Mouse (Mus musculus) stomach, embryonic 14.5 days (tissue): ENCODE data around the gene Sarm1. TPM values are rescaled to one million over a fixed set of nuclear protein-coding genes. Genes with fewer than 3 reads are reported as not detected.

Experiments
- ATAC-seq: fragments of 200-750 bp; cut with Nextera tagmentation; 2 replicates; pipeline ENCODE4 v1.8.0; 2017; ENCODE audit warnings: low read depth, moderate TSS enrichment; ENCODE audit not compliant: insufficient number of reproducible peaks, insufficient read depth, low FRiP score
- H3K27ac ChIP-seq: fragments of 300-500 bp; sonication (generic); 2 replicates; pipeline ENCODE4 v1.5.1; 2014; ENCODE audit warnings: mild to moderate bottlenecking, low read length, moderate library complexity, mixed read lengths
- H3K27me3 ChIP-seq: fragments of 300-500 bp; sonication (generic); 2 replicates; pipeline ENCODE4 v1.6.1; 2014; ENCODE audit warnings: low read length, control low read depth, mixed read lengths; ENCODE audit not compliant: control insufficient read depth, insufficient read depth
- H3K36me3 ChIP-seq: fragments of 300-500 bp; sonication (generic); 2 replicates; pipeline ENCODE4 v1.6.1; 2014; ENCODE audit warnings: mild to moderate bottlenecking, control low read depth, low read length, moderate library complexity, mixed read lengths; ENCODE audit not compliant: control insufficient read depth, insufficient read depth
- H3K4me1 ChIP-seq: fragments of 300-500 bp; sonication (generic); 2 replicates; pipeline ENCODE4 v1.6.1; 2014; ENCODE audit warnings: low read length, control low read depth, mixed read lengths; ENCODE audit not compliant: control insufficient read depth, insufficient read depth
- H3K4me2 ChIP-seq: fragments of 300-500 bp; sonication (generic); replicated peaks from 2 replicates; pipeline ENCODE4 v1.6.1; 2014; ENCODE audit warnings: low read depth, low read length, control low read depth
- H3K4me3 ChIP-seq: fragments of 300-500 bp; sonication (generic); 2 replicates; pipeline ENCODE4 v1.5.1; 2014; ENCODE audit warnings: low read depth, low read length, control low read depth
- H3K9ac ChIP-seq: fragments of 300-500 bp; sonication (generic); replicated peaks from 2 replicates; pipeline ENCODE4 v1.6.1; 2014; ENCODE audit warnings: low read depth, mild to moderate bottlenecking, control low read depth, low read length, moderate library complexity, mixed read lengths
- H3K9me3 ChIP-seq: fragments of 300-500 bp; sonication (generic); 2 replicates; pipeline ENCODE4 v1.6.1; 2016; ENCODE audit warnings: low read depth, low read length, control low read depth; ENCODE audit not compliant: control insufficient read depth
- WGBS: fragments of 180-500 bp; shearing (Covaris S2); extraction: QIAGEN DNeasy Blood & Tissue Kit; methylation state at CpG from one replicate; pipeline ENCODE4 v1.1.7; 2014; 5-methylcytosine and 5-hydroxymethylcytosine counted together
- polyA plus RNA-seq: library from polyadenylated mRNA; unstranded; fragments of >200 nt; fragmentation: Nextera tagmentation; extraction: Ambion mirVana; gene quantifications from 2 replicates; pipeline ENCODE4 v1.2.1, GENCODE M21; 2014

Sarm1 gene
- polyA plus RNA-seq, 1 experiment from 2014 or later = 3.6 TPM

- Histone ChIP-seq H3K36me3 (no peaks in the 10 kb centered on the region), H3K9me3 (no peaks in the 10 kb centered on the region), H3K4me2 (no peak overlapping the region), H3K27ac (no peak overlapping the region), H3K27me3 (no peaks in the 10 kb centered on the region), H3K9ac (no peak overlapping the region), H3K4me1 (no peaks in the 10 kb centered on the region), H3K4me3 (no peak overlapping the region)
- no peak for ATAC-seq
- WGBS = 65% methylated on average over 5 of the region's 5 CpGs
Measured at GRCm38 (mm10) chr11:78428309-78428708, 69.2 kb downstream of the Sarm1 start.

DNA sequence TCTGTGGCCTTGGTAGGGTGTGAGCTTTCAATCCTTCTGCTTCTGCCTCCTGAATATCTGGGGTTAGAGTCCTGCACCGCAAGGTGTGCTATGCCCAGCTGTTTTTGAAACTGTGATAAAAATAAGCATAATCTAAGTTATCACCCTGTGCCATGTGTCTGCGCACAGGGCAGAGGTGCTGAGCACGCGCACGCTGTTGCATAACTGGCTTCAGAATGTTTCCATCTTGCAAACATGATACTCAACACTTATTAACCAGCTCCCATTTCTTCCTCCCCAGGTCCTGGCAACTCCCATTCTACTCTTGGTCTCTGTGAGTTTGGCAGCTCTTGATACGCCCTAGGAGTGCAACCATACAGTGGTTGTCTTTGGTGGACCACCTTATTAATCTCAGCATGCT is 69.9 kb downstream of the Sarm1 start:
- no peak overlapping the region for H3K9ac ChIP-seq
- no peak overlapping the region for H3K4me3 ChIP-seq
- H3K36me3 ChIP-seq = no peaks in the 10 kb centered on the region
- 91% methylated on average over 6 of the region's 6 CpGs for WGBS
- no peaks in the 10 kb centered on the region for H3K4me1 ChIP-seq
- no peaks in the 10 kb centered on the region for H3K27me3 ChIP-seq
- H3K4me2 ChIP-seq = no peak overlapping the region
- no peak overlapping the region for H3K27ac ChIP-seq
- H3K9me3 ChIP-seq = no peaks in the 10 kb centered on the region
- no peak for ATAC-seq

- Histone ChIP-seq H3K9me3 (no peaks in the 10 kb centered on the region), H3K27me3 (no peaks in the 10 kb centered on the region), H3K36me3 (no peaks in the 10 kb centered on the region), H3K9ac (no peak overlapping the region), H3K4me3 (no peak overlapping the region), H3K4me2 (no peak overlapping the region), H3K27ac (no peak overlapping the region), H3K4me1 (no peaks in the 10 kb centered on the region)
- ATAC-seq = no peak
- WGBS = 74% methylated on average over 1 of the region's 1 CpGs
Measured at GRCm38 (mm10) chr11:78425572-78425971, 72.0 kb downstream of the Sarm1 start.

GRCm38 (mm10) chr11:78424352-78424751 is 73.2 kb downstream of the Sarm1 start:
- no peak for ATAC-seq
- no peak overlapping the region for H3K9ac ChIP-seq
- no peaks in the 10 kb centered on the region for H3K27me3 ChIP-seq
- H3K4me1 ChIP-seq = no peaks in the 10 kb centered on the region
- 75% methylated on average over 2 of the region's 2 CpGs for WGBS
- H3K4me2 ChIP-seq = no peak overlapping the region
- H3K27ac ChIP-seq = no peak overlapping the region
- no peaks in the 10 kb centered on the region for H3K9me3 ChIP-seq
- H3K36me3 ChIP-seq = no peaks in the 10 kb centered on the region
- no peak overlapping the region for H3K4me3 ChIP-seq

Other genes starting within 250 kb of the Sarm1 start
- gene 2610507B11Rik, start 236.0 kb downstream of the Sarm1 start, polyA plus RNA-seq = 98.3 and 98.7 TPM in 2 replicates
- 0.17 and 0.32 TPM in 2 replicates for gene BC030499, start 206.9 kb downstream of the Sarm1 start, polyA plus RNA-seq
- gene Spag5, start 196.2 kb downstream of the Sarm1 start, polyA plus RNA-seq = 40.5 and 44.6 TPM in 2 replicates
- 18.8 and 21.2 TPM in 2 replicates for gene Aldoc, start 174.8 kb downstream of the Sarm1 start, polyA plus RNA-seq
- 67.7 and 69.8 TPM in 2 replicates for gene Pigs, start 169.3 kb downstream of the Sarm1 start, polyA plus RNA-seq
- gene Unc119, start 154.3 kb downstream of the Sarm1 start, polyA plus RNA-seq = 45.9 and 47.5 TPM in 2 replicates
- gene Foxn1, start 111.2 kb downstream of the Sarm1 start, polyA plus RNA-seq = 0.45 and 0.64 TPM in 2 replicates
- gene Slc13a2, start 75.5 kb downstream of the Sarm1 start, polyA plus RNA-seq = 0.10 TPM in 2 replicates
- gene Slc46a1, start 32.1 kb downstream of the Sarm1 start, polyA plus RNA-seq = 12.9 and 14.3 TPM in 2 replicates
- 0.81 and 5.4 TPM in 2 replicates for gene Vtn, start 1.3 kb upstream of the Sarm1 start, polyA plus RNA-seq
- gene Sebox, start 5.7 kb upstream of the Sarm1 start, polyA plus RNA-seq = not detected in 2 replicates
- 52.1 and 52.9 TPM in 2 replicates for gene Tmem199, start 14.4 kb upstream of the Sarm1 start, polyA plus RNA-seq
- gene Poldip2, start 14.4 kb upstream of the Sarm1 start, polyA plus RNA-seq = 131 and 135 TPM in 2 replicates
- gene Tnfaip1, start 38.6 kb upstream of the Sarm1 start, polyA plus RNA-seq = 81.2 and 82.9 TPM in 2 replicates
- 126 and 142 TPM in 2 replicates for gene Ift20, start 38.6 kb upstream of the Sarm1 start, polyA plus RNA-seq
- gene Tmem97, start 53.0 kb upstream of the Sarm1 start, polyA plus RNA-seq = 88.5 and 113 TPM in 2 replicates
- 10.1 and 13.4 TPM in 2 replicates for gene Nlk, start 199.6 kb upstream of the Sarm1 start, polyA plus RNA-seq